Mouse (Mus musculus) cortical plate, adult 2 months (tissue): ENCODE measurements around the gene Gpr1. TPM values are rescaled to one million over a fixed set of nuclear protein-coding genes. Genes with fewer than 3 reads are reported as not detected.

Experiments used
- H3K27ac ChIP-seq: fragments of 200-500 bp; 2 replicates; pipeline ENCODE4 v1.5.1; 2012; ENCODE audit warnings: low read length, control low read depth, inconsistent platforms; ENCODE audit not compliant: insufficient read depth
- H3K4me1 ChIP-seq: fragments of 200-500 bp; 2 replicates; pipeline ENCODE4 v1.6.1; 2011; ENCODE audit warnings: low read length; ENCODE audit not compliant: control insufficient read depth, insufficient read depth
- H3K4me3 ChIP-seq: fragments of 200-500 bp; 2 replicates; pipeline ENCODE4 v1.5.1; 2011; ENCODE audit warnings: mild to moderate bottlenecking, low read length, control low read depth; ENCODE audit not compliant: insufficient read depth
- CTCF ChIP-seq: fragments of 200-500 bp; IDR thresholded peaks from 2 replicates; pipeline ENCODE4 v1.5.1; 2011; ENCODE audit warnings: mild to moderate bottlenecking, control low read depth, low read length; ENCODE audit not compliant: insufficient read depth; ENCODE audit errors: extremely low read depth
- POLR2A ChIP-seq: fragments of 200-500 bp; IDR thresholded peaks from 2 replicates; pipeline ENCODE4 v1.6.1; 2011; ENCODE audit warnings: mild to moderate bottlenecking, low read length, control low read depth; ENCODE audit not compliant: insufficient read depth; ENCODE audit errors: extremely low read depth
- polyA plus RNA-seq: library from polyadenylated mRNA; depleted of rRNA; stranded (reverse); fragments of >200 nt; gene quantifications from 2 replicates; pipeline ENCODE4 v1.2.3, GENCODE M21; 2012; rRNA removed

Gpr1 gene
- 1.2 and 1.5 TPM in 2 replicates for polyA plus RNA-seq

- Histone ChIP-seq H3K4me1 (no peaks in the 10 kb centered on the region), H3K27ac (no peak within 1 kb of the TSS), H3K4me3 (peak within 1 kb of the TSS; percentile 40)
- TF ChIP-seq POLR2A (no peak), CTCF (no peak)
Measured at GRCm38 (mm10) chr1:63214271-63214558, at the start of gene Gpr1. TSS of gene Gpr1 (minus strand) at chr1:63214543.

DNA sequence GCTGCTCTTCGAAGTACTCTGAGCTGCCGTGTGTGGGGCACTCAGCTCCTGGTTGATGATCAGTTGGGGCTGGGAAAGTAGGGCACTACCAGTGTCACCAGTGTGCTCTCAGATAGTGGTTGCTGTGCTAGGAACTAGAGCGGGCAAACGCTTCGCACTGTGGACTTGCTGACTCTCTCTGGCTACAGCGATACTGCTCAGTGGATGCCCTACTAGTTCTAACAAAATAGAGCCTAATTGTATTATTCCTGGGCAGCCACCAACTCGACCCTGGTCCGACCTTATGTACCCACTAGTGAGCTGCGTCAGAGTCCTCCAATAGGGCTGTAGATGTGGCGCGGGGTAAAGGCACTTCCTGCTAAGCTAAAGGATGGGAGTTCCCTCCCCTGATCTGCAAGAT lies 49.3 kb upstream of the Gpr1 start:
- no peak for TF ChIP-seq POLR2A
- TF ChIP-seq CTCF, result no peak
- no peak overlapping the region for H3K27ac ChIP-seq
- H3K4me3 ChIP-seq, result no peak overlapping the region
- H3K4me1 ChIP-seq, result no peaks in the 10 kb centered on the region

DNA sequence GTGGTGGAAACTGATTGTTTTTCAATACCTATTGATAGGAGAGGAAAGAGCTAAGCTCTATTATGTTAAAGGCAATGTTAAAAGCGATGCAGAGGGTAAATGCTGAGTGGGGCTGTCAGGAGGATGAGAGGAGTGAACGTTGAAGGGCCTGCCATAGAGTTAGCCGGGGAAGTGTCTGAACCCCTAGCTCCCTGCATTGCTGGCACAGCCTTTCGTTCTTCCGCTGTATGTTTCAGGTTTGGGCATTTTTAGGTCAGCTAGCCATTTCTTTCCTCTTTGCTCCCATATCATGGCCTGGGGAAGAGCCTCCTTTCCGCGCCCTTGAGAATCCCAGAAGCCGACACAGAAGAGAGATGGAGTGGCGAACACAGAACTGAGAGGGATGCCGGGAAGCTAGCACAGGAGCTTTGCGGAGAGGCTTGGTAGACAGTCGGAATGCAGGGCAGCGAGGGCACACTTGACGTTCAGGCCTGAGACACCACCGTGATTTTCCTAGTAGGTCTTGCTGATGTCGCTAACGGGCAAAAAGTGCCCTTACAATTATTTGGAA lies 46.8 kb upstream of the Gpr1 start:
- no peak for TF ChIP-seq POLR2A
- TF ChIP-seq CTCF, result no peak
- 0 out of 2 replicates have a peak, but pooled peaks cover 1% of the 10 kb centered on the region for H3K4me1 ChIP-seq
- H3K4me3 ChIP-seq, result no peak overlapping the region
- H3K27ac ChIP-seq, result no peak overlapping the region

- Histone ChIP-seq H3K4me1 (0 out of 2 replicates have a peak, but pooled peaks cover 1% of the 10 kb centered on the region), H3K27ac (no peak overlapping the region), H3K4me3 (no peak overlapping the region)
- TF ChIP-seq POLR2A (no peak), CTCF (no peak)
Measured at GRCm38 (mm10) chr1:63260742-63261033, 46.3 kb upstream of the Gpr1 start.

DNA sequence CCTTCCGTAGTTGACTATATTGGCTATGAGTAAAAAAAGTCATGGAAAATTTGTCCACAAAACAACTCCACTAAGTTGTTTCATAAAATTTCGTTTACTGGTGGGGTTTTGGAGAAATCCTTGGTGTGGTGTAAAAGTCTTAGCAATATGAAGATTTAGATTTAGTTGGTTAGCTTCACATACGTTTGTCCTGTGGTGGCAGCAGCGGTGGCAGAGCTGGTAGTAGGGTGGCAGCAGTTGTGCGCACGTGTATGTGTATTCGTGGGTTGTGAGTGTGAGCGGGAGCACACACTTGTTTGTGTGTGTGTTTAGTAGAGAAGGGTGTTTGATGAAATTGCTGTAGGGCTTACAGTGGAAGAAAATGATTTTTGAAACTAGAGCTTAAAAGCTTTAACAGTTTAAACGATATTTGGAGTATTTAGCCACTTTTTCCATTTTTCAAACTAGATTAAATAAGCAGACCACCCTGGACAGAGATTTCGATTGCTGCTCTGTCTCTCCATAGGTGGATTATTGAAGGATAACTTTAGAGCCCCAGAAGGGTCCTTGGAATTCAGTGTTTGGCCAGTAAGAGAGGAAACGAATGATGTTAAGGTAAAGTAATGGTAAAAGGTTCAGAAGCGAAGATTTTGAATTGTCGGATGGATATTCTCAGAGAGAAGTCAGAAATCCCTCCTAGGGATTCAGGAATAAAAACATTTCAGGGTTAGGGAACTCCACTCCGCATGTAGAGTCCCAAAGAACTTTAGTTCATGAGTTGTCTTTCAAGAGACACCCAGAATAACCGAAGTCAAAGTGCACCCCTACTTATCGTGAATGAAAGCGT lies 45.8 kb upstream of the Gpr1 start:
- no peak overlapping the region for H3K4me3 ChIP-seq
- TF ChIP-seq CTCF (no peak), POLR2A (no peak)
- 0 out of 2 replicates have a peak, but pooled peaks cover 1% of the 10 kb centered on the region for H3K4me1 ChIP-seq
- H3K27ac ChIP-seq, result no peak overlapping the region

DNA sequence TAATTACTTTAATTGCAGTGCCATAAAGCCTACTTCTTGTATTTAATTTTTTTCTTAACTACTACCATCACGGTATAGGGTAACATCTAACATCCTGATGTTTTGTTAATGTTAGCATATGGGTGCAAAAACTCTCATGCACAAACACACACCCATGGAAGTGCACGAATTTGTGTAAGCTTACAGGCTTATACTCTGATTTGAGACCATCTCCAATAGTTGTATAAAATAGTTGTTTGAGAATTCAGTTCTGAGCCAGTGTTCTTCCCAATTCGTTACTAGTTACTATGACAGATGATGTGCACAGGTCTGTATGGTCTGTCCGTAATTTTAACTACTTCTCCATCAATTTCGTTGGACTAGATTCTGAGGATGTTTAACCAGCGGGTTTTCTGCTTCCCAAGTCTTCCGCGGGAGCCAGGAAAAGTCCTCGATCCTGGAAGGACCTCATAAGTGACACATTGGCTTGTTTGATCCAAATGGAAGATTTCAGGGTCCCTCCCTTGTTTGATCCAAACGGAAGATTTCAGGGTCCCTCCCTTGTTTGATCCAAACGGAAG lies 45.0 kb upstream of the Gpr1 start:
- H3K27ac ChIP-seq, result no peak overlapping the region
- no peak overlapping the region for H3K4me3 ChIP-seq
- TF ChIP-seq POLR2A, result no peak
- no peak for TF ChIP-seq CTCF
- H3K4me1 ChIP-seq, result 0 out of 2 replicates have a peak, but pooled peaks cover 1% of the 10 kb centered on the region

DNA sequence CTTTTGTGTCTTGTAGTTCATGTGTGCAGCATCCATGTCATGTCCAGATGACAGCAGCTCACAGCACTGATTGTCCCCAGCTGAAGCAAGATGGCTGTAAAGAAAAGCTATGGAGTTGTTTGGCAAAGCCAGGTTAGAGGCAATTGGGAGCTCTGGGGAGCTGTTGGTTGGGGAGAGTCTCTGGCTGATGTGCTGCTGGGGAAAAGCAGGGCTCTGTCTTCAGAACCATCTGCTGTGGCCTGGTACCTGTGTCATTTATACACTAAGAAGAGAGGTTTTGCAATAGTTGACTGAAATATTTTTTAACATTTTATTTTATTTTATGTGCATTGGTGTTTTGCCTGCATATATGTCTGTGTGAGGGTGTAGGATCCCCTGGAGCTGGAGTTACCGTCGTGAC lies 44.2 kb upstream of the Gpr1 start:
- Histone ChIP-seq H3K4me1 (0 out of 2 replicates have a peak, but pooled peaks cover 1% of the 10 kb centered on the region), H3K27ac (no peak overlapping the region), H3K4me3 (no peak overlapping the region)
- TF ChIP-seq CTCF (no peak), POLR2A (no peak)

DNA sequence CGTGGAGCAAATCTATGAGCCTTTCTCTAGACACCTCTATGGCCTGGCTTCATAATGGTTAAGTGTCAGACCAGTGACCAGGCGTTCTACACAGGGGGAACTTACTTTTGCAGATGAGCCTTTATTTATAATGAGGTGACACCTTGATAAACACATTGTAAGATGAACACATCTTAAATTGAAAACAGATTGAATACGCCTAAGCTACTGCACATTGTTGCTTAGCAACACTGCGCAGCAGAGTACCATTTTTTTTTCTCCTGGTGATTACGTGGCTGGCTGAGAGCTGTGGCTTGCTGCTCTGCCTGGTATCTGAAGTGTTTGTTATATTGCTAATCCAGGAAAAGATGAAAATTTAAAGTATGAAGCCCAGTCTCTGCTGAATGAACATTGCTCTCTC lies 41.7 kb upstream of the Gpr1 start:
- no peak overlapping the region for H3K27ac ChIP-seq
- 0 out of 2 replicates have a peak, but pooled peaks cover 1% of the 10 kb centered on the region for H3K4me1 ChIP-seq
- no peak for TF ChIP-seq CTCF
- TF ChIP-seq POLR2A, result no peak
- H3K4me3 ChIP-seq, result no peak overlapping the region

- TF ChIP-seq CTCF (no peak), POLR2A (no peak)
Measured at GRCm38 (mm10) chr1:63255101-63255500, 40.8 kb upstream of the Gpr1 start.

DNA sequence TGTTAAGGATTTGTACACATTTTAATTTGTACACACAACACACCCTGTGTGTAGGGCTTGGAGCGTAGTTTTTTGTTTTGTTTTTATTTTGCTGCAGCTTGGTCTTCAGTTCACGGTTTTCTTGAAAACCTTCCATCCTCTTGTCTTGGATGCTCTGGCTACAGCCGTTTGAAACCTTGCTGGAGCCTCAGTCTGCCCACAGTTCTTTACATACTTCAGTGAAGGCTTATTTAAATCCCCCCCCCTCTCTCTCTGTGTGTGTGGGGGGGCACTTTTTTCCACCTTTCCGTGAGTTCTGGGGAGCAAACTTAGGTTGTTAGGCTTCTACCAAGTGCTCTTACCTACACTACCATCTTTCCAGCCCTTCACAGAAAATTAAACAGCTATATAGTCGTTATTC lies 38.9 kb upstream of the Gpr1 start:
- H3K4me1 ChIP-seq, result 0 out of 2 replicates have a peak, but pooled peaks cover 1% of the 10 kb centered on the region
- H3K4me3 ChIP-seq, result no peak overlapping the region
- TF ChIP-seq CTCF (no peak), POLR2A (no peak)
- H3K27ac ChIP-seq, result no peak overlapping the region

More at GRCm38 (mm10) chr1:63255101-63255500, 40.8 kb upstream of the Gpr1 start:
- 0 out of 2 replicates have a peak, but pooled peaks cover 1% of the 10 kb centered on the region for H3K4me1 ChIP-seq
- H3K27ac ChIP-seq, result no peak overlapping the region
- H3K4me3 ChIP-seq, result no peak overlapping the region
